Mouse (Mus musculus) lung, adult 2 months (tissue): ENCODE results near the gene Rps2.

Source experiments
- CTCF ChIP-seq: fragments of 200-500 bp; IDR thresholded peaks from 2 replicates; pipeline ENCODE4 v1.5.1; 2011; ENCODE audit warnings: mild to moderate bottlenecking, low read length, control low read depth; ENCODE audit not compliant: insufficient read depth
- POLR2A ChIP-seq: fragments of 200-500 bp; IDR thresholded peaks from 2 replicates; pipeline ENCODE4 v1.6.1; 2011; ENCODE audit warnings: low read depth, mild to moderate bottlenecking, control low read depth, low read length, borderline replicate concordance; ENCODE audit errors: extremely low read depth

DNA sequence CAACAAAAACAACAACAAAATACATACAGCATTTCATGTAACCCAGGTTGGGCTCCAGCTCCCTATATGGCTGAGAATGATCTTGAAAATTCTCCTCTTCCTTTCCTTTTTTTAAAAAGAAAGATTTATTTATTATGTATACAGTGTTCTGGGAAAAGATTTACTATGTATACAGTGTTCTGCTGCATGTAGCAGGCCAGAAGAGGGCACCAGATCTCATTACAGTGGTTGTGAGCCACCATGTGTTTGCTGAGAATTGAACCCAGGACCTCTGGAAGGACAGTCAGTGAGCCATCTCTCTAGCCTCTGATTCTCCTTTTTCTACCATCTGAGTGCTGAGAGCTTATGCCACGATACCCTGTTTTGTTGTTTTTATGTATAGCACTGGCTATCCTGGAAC lies 16.6 kb downstream of the Rps2 start:
- TF ChIP-seq POLR2A: no peak
- TF ChIP-seq CTCF: no peak
